Mouse (Mus musculus): ENCODE measurements around the gene Pih1d1. TPM values are rescaled to one million over a fixed set of nuclear protein-coding genes. Genes with fewer than 3 reads are reported as not detected.

The Pih1d1 gene
- polyA plus RNA-seq, 1 experiment: 46.9 TPM

DNA sequence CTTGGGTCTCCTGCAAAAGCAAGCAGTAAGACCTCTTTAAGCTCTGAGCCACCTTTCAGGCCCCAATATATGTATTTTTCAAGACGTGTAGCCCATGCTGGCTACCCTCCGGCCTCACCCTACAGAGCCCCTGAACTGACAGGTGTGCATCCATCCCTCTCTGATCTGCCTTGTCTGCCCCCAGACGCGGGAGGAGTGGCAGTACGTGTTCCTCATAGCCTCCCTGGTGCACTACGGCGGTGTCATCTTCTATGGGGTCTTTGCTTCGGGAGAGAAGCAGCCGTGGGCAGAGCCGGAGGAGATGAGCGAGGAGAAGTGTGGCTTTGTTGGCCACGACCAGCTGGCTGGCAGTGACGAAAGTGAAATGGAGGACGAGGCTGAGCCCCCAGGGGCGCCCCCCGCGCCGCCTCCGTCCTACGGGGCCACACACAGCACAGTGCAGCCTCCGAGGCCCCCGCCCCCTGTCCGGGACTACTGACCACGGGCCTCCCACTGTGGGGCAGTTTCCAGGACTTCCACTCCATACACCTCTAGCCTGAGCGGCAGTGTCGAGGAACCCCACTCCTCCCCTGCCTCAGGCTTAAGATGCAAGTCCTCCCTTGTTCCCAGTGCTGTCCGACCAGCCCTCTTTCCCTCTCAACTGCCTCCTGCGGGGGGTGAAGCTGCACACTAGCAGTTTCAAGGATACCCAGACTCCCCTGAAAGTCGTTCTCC, 20.6 kb downstream of the Pih1d1 start:
- no peak for TF ChIP-seq POLR2A (IDR thresholded peaks at IDR 0.05; ENCODE audit: borderline replicate concordance, extremely low read depth, low read depth, low read length)
- Histone ChIP-seq H3K4me3 (replicated peaks; ENCODE audit: extremely low read depth, low read depth, low read length) (no peak overlapping the region), H3K4me1 (ENCODE audit: control insufficient read depth, insufficient read depth, low read length) (no peaks in the 10 kb centered on the region)
- WGBS: 7% methylated on average over 29 of the region's 29 CpGs
- DNase-seq: no peak

DNA sequence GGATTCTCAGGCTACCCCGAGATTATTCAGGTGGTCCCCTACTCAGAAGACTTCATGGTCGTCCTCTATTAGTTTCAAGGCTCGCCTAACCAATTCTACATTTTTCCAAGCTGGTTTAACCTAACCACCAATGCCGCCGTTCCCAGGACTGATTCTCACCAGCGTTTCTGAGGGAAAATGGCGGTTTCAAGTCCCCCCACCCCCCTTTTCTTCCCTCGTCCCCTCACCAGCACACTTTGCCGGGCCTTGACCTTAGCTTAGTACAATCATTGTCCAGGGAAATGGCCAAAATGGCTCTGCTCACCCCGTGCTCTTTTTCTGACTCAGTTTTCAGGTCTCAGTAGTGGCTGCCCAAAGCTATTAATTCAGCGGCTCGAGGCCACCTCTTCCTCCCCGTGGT, 21.3 kb downstream of the Pih1d1 start:
- Histone ChIP-seq H3K4me1 (ENCODE audit: control insufficient read depth, insufficient read depth, low read length) (no peaks in the 10 kb centered on the region), H3K4me3 (replicated peaks; ENCODE audit: extremely low read depth, low read depth, low read length) (no peak overlapping the region)
- no peak for DNase-seq
- no peak for TF ChIP-seq CTCF (IDR thresholded peaks at IDR 0.05; ENCODE audit: insufficient read depth, low read length)
- TF ChIP-seq POLR2A (IDR thresholded peaks at IDR 0.05; ENCODE audit: borderline replicate concordance, extremely low read depth, low read depth, low read length): no peak
- 6% methylated on average over 13 of the region's 13 CpGs for WGBS

DNA sequence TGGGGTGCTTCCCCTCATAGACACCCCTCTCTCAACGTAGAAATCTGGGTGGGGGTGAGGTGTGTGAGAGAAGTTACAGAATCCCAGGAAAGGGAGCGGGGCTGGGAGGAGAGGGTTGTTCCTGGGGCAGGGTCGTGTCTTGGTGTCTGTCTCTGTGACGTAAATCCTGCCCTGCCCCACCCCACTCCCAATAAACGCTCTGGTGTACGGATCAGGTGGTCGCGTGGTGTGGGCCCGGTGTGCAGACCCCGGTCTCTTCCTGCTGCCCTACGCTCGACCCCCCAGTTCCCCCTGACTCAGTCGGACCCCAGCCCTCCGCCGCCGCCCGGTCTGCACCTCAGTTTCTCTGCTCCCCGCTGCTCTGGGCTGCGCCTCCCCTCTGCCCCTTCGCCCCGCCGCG, 21.8 kb downstream of the Pih1d1 start:
- 3% methylated on average over 23 of the region's 23 CpGs for WGBS
- Histone ChIP-seq H3K4me3 (replicated peaks; ENCODE audit: extremely low read depth, low read depth, low read length) (no peak overlapping the region), H3K4me1 (ENCODE audit: control insufficient read depth, insufficient read depth, low read length) (no peaks in the 10 kb centered on the region)
- no peak for TF ChIP-seq CTCF (IDR thresholded peaks at IDR 0.05; ENCODE audit: insufficient read depth, low read length)
- no peak for TF ChIP-seq POLR2A (IDR thresholded peaks at IDR 0.05; ENCODE audit: borderline replicate concordance, extremely low read depth, low read depth, low read length)
- no peak for DNase-seq

DNA sequence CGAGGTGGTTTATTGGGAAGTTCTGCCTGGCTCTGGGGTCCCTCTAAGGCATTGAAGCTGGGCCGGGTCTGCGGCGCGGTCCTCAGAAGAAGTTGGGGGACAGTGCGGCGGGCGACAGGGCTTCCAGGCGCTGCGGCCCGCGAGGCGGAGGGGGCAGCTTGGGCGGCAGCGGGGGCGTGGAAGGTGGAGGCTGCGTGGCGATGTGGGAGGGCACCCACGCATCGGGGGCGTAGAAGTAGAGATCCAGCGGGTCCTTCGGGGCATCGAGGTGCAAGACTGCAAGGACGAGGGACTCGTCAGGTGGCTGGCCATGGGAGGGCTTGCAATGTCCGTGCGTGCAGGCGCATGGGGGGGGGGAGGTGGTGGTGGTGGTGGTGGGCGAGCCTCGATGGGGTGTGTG, 22.3 kb downstream of the Pih1d1 start:
- 3% methylated on average over 30 of the region's 31 CpGs for WGBS
- Histone ChIP-seq H3K4me3 (replicated peaks; ENCODE audit: extremely low read depth, low read depth, low read length) (no peak overlapping the region), H3K4me1 (ENCODE audit: control insufficient read depth, insufficient read depth, low read length) (no peaks in the 10 kb centered on the region)
- DNase-seq: no peak
- TF ChIP-seq POLR2A (IDR thresholded peaks at IDR 0.05; ENCODE audit: borderline replicate concordance, extremely low read depth, low read depth, low read length) (no peak), CTCF (IDR thresholded peaks at IDR 0.05; ENCODE audit: insufficient read depth, low read length) (no peak)

DNA sequence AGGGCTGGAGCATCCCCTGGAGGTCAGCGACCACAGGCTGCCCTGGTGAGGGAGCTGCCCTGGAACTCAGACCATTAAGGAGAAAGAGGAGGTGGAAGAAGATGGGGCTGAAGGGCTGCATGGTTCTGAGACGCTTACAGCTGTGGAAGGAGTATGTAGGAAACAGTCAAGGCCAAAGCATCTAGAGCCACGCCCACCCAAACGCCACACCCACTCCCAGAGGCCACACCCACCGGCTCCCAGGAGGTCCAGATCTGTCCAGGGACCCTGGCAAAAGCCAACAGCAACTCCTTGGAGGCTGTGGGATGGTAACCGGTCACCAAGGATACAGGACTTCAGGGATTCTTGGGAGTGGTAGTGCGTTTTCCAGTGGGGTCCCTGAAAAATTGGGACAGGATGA, 24.4 kb downstream of the Pih1d1 start:
- 25% methylated on average over 7 of the region's 7 CpGs for WGBS
- no peak overlapping the region for H3K4me3 ChIP-seq (replicated peaks; ENCODE audit: extremely low read depth, low read depth, low read length)
- no peaks in the 10 kb centered on the region; the same call in 1 of the 2 replicates for H3K4me1 ChIP-seq (ENCODE audit: control insufficient read depth, insufficient read depth, low read length)
- TF ChIP-seq CTCF (IDR thresholded peaks at IDR 0.05; ENCODE audit: insufficient read depth, low read length) (no peak), POLR2A (IDR thresholded peaks at IDR 0.05; ENCODE audit: borderline replicate concordance, extremely low read depth, low read depth, low read length) (no peak)
- no peak for DNase-seq

DNA sequence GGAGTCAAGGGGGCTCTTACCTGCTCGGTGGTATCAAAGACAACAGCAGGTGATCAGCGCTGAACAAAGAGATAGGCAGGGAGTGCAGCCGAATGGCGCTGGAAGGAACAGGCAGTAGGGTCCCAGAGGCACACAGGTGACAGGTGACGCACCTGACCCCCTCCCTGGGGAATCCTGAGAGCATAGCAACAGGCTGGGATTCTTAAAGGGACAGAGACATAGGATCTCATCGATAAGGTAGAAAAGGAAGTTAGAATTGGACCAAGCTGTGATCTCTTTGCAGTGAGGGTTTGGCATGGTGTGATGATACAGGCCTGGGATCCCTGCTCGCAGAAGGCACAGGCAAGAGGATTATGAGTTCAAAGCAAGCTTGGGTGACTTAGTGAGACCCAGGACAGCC, 25.4 kb downstream of the Pih1d1 start, which contains the start of gene Gfy:
Gene Gfy, minus strand, starts transcription at position 101 of the 400 bp plus-strand sequence.
- no peak for TF ChIP-seq POLR2A (IDR thresholded peaks at IDR 0.05; ENCODE audit: borderline replicate concordance, extremely low read depth, low read depth, low read length)
- no peak for TF ChIP-seq CTCF (IDR thresholded peaks at IDR 0.05; ENCODE audit: insufficient read depth, low read length)
- 28% methylated on average over 7 of the region's 7 CpGs for WGBS
- DNase-seq: no peak
- Histone ChIP-seq H3K4me3 (replicated peaks; ENCODE audit: extremely low read depth, low read depth, low read length) (no peak within 1 kb of the TSS), H3K4me1 (ENCODE audit: control insufficient read depth, insufficient read depth, low read length) (no peaks in the 10 kb centered on the region; the same call in 1 of the 2 replicates)

DNA sequence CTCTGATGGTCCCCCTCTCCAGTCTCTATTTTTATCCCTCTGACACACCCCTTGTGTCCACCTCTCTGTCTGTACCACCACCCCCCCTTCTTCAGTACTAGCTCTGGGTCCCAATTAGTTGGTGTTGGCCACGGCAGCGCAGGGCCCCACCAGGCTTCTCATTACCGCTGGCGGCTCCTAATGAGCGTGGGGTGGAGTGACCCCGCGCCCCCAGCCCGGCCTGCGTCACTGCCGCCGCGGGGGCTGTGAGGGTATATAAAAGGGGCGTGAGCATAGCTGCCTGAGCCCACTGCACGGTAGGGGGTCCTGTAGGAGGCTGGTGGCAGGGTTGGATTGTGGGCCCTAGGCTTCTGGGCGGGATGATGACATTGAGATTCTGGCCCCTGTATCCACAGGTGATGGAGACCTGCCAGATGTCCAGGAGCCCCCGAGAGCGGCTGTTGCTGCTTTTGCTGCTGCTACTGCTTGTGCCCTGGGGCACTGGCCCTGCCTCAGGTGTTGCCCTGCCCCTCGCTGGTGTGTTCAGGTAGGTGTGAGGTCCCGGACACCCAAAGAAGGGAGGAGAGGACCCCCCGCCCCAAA, 26.9 kb downstream of the Pih1d1 start, which contains the start of gene Pth2:
Gene Pth2, plus strand, starts transcription at position 100 of the 582 bp plus-strand sequence.
- TF ChIP-seq CTCF (IDR thresholded peaks at IDR 0.05; ENCODE audit: insufficient read depth, low read length): no peak
- DNase-seq: no peak
- Histone ChIP-seq H3K4me1 (ENCODE audit: control insufficient read depth, insufficient read depth, low read length) (no peaks in the 10 kb centered on the region; the same call in 1 of the 2 replicates), H3K4me3 (replicated peaks; ENCODE audit: extremely low read depth, low read depth, low read length) (no peak within 1 kb of the TSS)
- WGBS: 28% methylated on average over 20 of the region's 20 CpGs

DNA sequence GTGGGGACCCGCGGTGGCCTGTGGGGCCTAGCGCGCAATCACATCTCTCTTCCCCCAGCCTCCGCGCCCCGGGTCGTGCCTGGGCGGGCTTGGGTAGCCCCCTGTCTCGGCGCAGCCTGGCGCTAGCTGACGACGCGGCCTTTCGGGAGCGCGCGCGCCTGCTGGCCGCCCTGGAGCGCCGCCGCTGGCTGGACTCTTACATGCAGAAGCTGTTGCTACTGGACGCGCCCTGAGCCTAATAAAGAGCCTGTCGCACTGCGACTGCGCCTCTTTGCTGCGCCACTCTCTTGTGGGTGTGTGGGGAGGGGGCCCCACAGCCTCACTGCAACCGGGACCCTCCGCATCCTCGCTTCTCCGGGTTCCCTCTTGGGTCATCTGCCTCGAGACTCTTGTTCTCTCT, 27.4 kb downstream of the Pih1d1 start:
- no peak for TF ChIP-seq POLR2A (IDR thresholded peaks at IDR 0.05; ENCODE audit: borderline replicate concordance, extremely low read depth, low read depth, low read length)
- no peak for TF ChIP-seq CTCF (IDR thresholded peaks at IDR 0.05; ENCODE audit: insufficient read depth, low read length)

DNA sequence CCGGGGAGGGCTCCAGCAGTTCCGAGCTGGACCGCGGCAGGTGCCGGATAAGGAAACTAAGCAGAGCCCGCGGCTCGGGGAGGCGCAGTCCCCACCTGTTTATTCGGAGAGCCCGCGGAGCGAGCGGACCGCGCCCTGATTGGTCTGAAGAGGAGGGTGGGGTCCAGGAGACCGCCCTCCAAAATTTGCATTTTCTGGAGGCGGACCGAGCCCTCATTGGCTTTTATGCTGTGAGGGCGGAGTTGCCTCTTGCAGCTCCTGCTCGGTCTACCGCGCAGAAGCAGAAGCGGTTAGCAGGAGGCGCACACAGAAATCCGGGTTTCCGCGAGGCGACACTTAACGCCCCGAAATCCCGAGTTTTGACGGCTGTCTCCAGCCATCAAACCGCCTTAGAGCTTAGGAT, 28.1 kb downstream of the Pih1d1 start:
- peak overlapping the region; percentile 36 for H3K4me3 ChIP-seq (replicated peaks; ENCODE audit: extremely low read depth, low read depth, low read length)
- peak; percentile 38; the same call in 1 of the 2 replicates for TF ChIP-seq POLR2A (IDR thresholded peaks at IDR 0.05; ENCODE audit: borderline replicate concordance, extremely low read depth, low read depth, low read length)
- TF ChIP-seq CTCF (IDR thresholded peaks at IDR 0.05; ENCODE audit: insufficient read depth, low read length): no peak
- H3K4me1 ChIP-seq (ENCODE audit: control insufficient read depth, insufficient read depth, low read length): no peaks in the 10 kb centered on the region; the same call in 1 of the 2 replicates
- peak; percentile 86 for DNase-seq
- under 1% methylated on average over 34 of the region's 34 CpGs for WGBS

More for the DNA sequence above, 27.4 kb downstream of the Pih1d1 start:
- no peak for DNase-seq
- H3K4me1 ChIP-seq (ENCODE audit: control insufficient read depth, insufficient read depth, low read length): no peaks in the 10 kb centered on the region; the same call in 1 of the 2 replicates
- no peak overlapping the region for H3K4me3 ChIP-seq (replicated peaks; ENCODE audit: extremely low read depth, low read depth, low read length)
- 3% methylated on average over 35 of the region's 35 CpGs for WGBS

DNA sequence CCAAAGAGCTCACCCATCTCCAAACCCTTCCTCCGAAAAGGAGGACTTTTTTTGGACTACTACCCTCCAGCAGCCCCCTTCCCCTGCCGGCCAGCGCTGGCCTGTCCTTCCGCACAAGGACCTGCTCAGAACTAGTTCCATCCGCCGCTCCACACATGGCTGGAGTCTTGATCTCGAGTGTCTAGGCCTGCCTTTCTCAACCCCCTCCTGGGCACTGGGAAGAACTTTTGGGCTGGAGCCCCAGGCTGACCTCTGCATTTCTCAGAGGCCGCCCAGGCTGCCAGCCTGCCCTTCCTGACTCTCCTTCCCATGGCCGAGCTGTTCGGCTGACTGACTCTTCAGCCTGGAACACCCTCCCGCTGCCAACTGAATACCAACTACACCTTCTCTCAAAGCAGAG, 28.5 kb downstream of the Pih1d1 start:
- Histone ChIP-seq H3K4me3 (replicated peaks; ENCODE audit: extremely low read depth, low read depth, low read length) (no peak overlapping the region), H3K4me1 (ENCODE audit: control insufficient read depth, insufficient read depth, low read length) (no peaks in the 10 kb centered on the region; the same call in 1 of the 2 replicates)
- no peak for TF ChIP-seq POLR2A (IDR thresholded peaks at IDR 0.05; ENCODE audit: borderline replicate concordance, extremely low read depth, low read depth, low read length)
- no peak for DNase-seq
- WGBS: 6% methylated on average over 11 of the region's 11 CpGs
